Mouse (Mus musculus): ENCODE measurements at regions not wholly inside any gene's neighbourhood (a gene's known extent, or its start where the extent isn't known, plus 50 kb on each side); places are given as distances from the start of the nearest gene placed in this dataset.

DNA sequence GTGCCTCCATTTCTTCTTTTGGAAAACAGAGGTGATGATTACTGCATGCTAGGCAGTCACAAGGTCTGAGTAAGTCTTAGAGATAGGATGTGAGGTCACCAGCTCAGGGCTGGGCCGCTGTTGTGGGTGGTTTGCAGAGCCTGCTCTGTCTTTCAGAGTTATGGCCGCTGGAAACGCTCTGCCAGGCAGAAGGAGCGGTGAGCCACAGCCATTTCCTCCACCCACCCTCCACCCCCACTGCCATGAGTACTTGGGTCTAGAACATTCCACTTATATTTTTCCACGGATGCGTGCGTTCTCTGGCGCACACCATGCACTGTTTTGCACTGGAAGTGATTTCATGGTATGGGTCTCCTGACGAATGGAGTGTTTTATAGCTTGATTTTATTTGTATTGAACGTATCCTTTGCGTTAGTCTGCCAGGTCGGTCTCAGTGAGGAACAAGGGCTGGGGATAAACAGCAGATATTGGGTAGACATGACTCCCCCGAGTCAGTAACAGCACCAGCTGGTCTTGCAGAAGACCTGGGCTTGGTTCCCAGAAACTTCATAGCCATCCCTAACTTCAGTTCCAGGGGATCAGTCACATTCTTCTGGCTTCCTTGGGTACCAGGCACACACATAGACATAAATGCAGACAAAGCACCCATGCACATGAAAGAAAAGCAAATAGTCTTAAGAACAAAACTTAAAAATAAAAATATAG, 300.8 kb downstream of the Med13l start:
- Histone ChIP-seq H3K4me1 (ENCODE audit: control insufficient read depth, insufficient read depth, low read length) (no peaks in the 10 kb centered on the region), H3K9me3 (replicated peaks; ENCODE audit: control insufficient read depth, insufficient read depth, low read length, poor library complexity, severe bottlenecking) (0 out of 2 replicates have a peak, but pooled peaks cover 2% of the 10 kb centered on the region), H3K9ac (ENCODE audit: low read depth, poor library complexity, severe bottlenecking) (no peak overlapping the region), H3K36me3 (ENCODE audit: control insufficient read depth, insufficient read depth, low read length, poor library complexity, severe bottlenecking) (no peaks in the 10 kb centered on the region), H3K27ac (ENCODE audit: insufficient read depth, low read length) (no peak overlapping the region), H3K27me3 (ENCODE audit: control insufficient read depth, insufficient read depth, low read length, poor library complexity, severe bottlenecking) (no peaks in the 10 kb centered on the region), H3K4me3 (ENCODE audit: low read depth, low read length) (no peak overlapping the region)
- no peak for TF ChIP-seq POLR2A (IDR thresholded peaks at IDR 0.05; ENCODE audit: insufficient read depth, low read length)
- no peak for TF ChIP-seq EP300 (IDR thresholded peaks at IDR 0.05; ENCODE audit: insufficient read depth, low read depth, low read length)
- TF ChIP-seq CTCF (IDR thresholded peaks at IDR 0.05; ENCODE audit: low read depth, low read length), result no peak

DNA sequence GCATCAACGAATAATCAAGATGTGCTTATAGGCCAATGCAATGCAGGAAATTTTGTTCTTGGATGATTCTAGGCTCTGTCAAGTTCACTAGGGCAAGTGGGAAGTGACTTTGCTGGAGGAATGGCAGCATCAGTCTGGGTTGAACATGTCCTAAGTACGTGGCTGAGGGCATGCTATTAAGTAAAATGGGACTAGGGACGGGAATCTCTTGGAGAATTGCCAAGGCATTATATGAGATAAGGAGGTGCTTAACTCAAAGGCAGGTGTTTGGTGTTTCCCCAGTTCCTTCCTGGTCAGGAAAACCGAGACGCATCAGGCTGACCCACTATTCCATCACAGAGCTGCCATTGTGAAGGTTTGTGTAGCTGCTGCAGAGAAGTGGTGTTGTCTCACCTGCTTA, 307.0 kb downstream of the Med13l start:
- Histone ChIP-seq H3K4me3 (ENCODE audit: low read depth, low read length) (no peak overlapping the region), H3K4me1 (ENCODE audit: control insufficient read depth, insufficient read depth, low read length) (no peaks in the 10 kb centered on the region), H3K9ac (ENCODE audit: low read depth, poor library complexity, severe bottlenecking) (no peak overlapping the region), H3K36me3 (ENCODE audit: control insufficient read depth, insufficient read depth, low read length, poor library complexity, severe bottlenecking) (no peaks in the 10 kb centered on the region), H3K9me3 (replicated peaks; ENCODE audit: control insufficient read depth, insufficient read depth, low read length, poor library complexity, severe bottlenecking) (peaks cover 2% of the 10 kb centered on the region; the same call in 1 of the 2 replicates), H3K27me3 (ENCODE audit: control insufficient read depth, insufficient read depth, low read length, poor library complexity, severe bottlenecking) (no peaks in the 10 kb centered on the region), H3K27ac (ENCODE audit: insufficient read depth, low read length) (no peak overlapping the region)
- TF ChIP-seq CTCF (IDR thresholded peaks at IDR 0.05; ENCODE audit: low read depth, low read length), result no peak
- no peak for TF ChIP-seq POLR2A (IDR thresholded peaks at IDR 0.05; ENCODE audit: insufficient read depth, low read length)
- no peak for TF ChIP-seq EP300 (IDR thresholded peaks at IDR 0.05; ENCODE audit: insufficient read depth, low read depth, low read length)

DNA sequence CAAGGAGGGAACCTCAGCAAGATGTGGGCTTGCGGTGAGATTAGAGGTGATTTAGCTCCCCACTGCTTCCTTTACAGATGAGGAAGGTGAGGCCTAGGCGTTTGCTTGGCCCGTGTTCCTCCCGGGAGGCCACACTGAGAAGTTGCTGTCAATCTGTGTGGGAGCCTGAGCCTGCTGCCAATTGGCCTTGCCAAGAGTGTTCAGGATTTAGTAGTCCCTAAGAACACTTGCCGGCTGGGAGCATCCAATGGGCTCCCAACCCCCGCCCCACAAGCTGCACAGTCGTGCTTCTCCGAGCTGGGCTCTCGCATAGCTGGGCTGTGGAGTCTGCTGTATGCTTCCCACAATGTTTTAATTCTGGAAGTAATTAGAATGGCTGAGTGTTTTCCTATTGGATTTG, 308.9 kb downstream of the Med13l start:
- TF ChIP-seq CTCF (IDR thresholded peaks at IDR 0.05; ENCODE audit: low read depth, low read length) (no peak), EP300 (IDR thresholded peaks at IDR 0.05; ENCODE audit: insufficient read depth, low read depth, low read length) (no peak), POLR2A (IDR thresholded peaks at IDR 0.05; ENCODE audit: insufficient read depth, low read length) (no peak)
- Histone ChIP-seq H3K27me3 (ENCODE audit: control insufficient read depth, insufficient read depth, low read length, poor library complexity, severe bottlenecking) (no peaks in the 10 kb centered on the region), H3K9ac (ENCODE audit: low read depth, poor library complexity, severe bottlenecking) (no peak overlapping the region), H3K36me3 (ENCODE audit: control insufficient read depth, insufficient read depth, low read length, poor library complexity, severe bottlenecking) (no peaks in the 10 kb centered on the region), H3K4me3 (ENCODE audit: low read depth, low read length) (no peak overlapping the region), H3K27ac (ENCODE audit: insufficient read depth, low read length) (no peak overlapping the region), H3K9me3 (replicated peaks; ENCODE audit: control insufficient read depth, insufficient read depth, low read length, poor library complexity, severe bottlenecking) (no peaks in the 10 kb centered on the region; the same call in 1 of the 2 replicates), H3K4me1 (ENCODE audit: control insufficient read depth, insufficient read depth, low read length) (no peaks in the 10 kb centered on the region)

DNA sequence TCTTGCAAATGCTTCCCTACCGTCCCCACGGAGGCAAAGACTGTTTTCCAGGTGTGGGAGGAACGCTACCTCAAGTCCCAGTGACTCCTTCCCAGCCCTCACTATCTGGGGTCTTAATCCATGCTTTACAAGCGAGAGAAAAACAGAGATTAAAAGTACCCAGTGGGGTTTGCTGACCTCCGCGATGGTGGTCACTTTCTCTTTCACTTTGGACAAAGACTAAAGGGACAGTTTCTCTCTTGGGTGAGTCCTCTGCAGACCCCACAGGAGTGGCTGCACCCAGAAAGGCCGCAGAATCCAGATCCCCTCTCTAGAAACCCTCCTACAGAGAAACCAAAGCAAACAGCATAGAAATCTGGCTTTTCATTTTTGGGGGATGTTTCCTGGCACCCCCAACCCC, 313.4 kb downstream of the Med13l start:
- Histone ChIP-seq H3K27ac (ENCODE audit: insufficient read depth, low read length) (no peak overlapping the region), H3K27me3 (ENCODE audit: control insufficient read depth, insufficient read depth, low read length, poor library complexity, severe bottlenecking) (no peaks in the 10 kb centered on the region), H3K4me1 (ENCODE audit: control insufficient read depth, insufficient read depth, low read length) (no peaks in the 10 kb centered on the region), H3K4me3 (ENCODE audit: low read depth, low read length) (no peak overlapping the region), H3K9me3 (replicated peaks; ENCODE audit: control insufficient read depth, insufficient read depth, low read length, poor library complexity, severe bottlenecking) (no peaks in the 10 kb centered on the region), H3K36me3 (ENCODE audit: control insufficient read depth, insufficient read depth, low read length, poor library complexity, severe bottlenecking) (no peaks in the 10 kb centered on the region), H3K9ac (ENCODE audit: low read depth, poor library complexity, severe bottlenecking) (no peak overlapping the region)
- no peak for TF ChIP-seq CTCF (IDR thresholded peaks at IDR 0.05; ENCODE audit: low read depth, low read length)
- TF ChIP-seq EP300 (IDR thresholded peaks at IDR 0.05; ENCODE audit: insufficient read depth, low read depth, low read length), result no peak
- TF ChIP-seq POLR2A (IDR thresholded peaks at IDR 0.05; ENCODE audit: insufficient read depth, low read length), result no peak

DNA sequence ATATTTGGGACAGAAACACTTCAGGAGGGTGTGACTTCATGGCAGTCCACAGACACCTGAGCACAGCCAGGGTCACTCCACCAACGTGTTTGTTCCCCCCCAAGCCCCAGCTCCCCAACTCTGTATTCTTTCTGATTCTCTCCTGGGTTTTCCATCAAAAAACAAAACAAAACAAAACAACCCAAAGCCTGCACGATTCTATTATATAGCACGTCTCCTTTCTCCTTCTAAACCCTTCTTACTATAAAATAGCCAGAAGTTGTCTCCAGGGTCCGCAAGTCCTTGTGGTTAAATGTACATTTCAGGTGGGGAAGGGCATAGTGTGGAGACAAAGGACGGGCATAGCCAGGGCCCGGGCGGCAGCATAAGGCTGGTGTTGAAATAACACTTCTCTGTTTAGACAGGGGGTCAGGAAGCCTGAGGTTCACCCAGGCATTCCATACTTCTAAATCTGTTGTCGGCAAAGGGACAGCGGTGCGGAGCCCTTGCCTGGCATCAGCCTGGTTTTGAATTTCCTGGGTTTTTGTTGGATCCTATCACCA, 314.7 kb downstream of the Med13l start:
- TF ChIP-seq POLR2A (IDR thresholded peaks at IDR 0.05; ENCODE audit: insufficient read depth, low read length) (no peak), CTCF (IDR thresholded peaks at IDR 0.05; ENCODE audit: low read depth, low read length) (no peak), EP300 (IDR thresholded peaks at IDR 0.05; ENCODE audit: insufficient read depth, low read depth, low read length) (no peak)
- H3K4me3 ChIP-seq (ENCODE audit: low read depth, low read length), result no peak overlapping the region
- no peak overlapping the region for H3K9ac ChIP-seq (ENCODE audit: low read depth, poor library complexity, severe bottlenecking)
- no peaks in the 10 kb centered on the region for H3K9me3 ChIP-seq (replicated peaks; ENCODE audit: control insufficient read depth, insufficient read depth, low read length, poor library complexity, severe bottlenecking)
- no peak overlapping the region for H3K27ac ChIP-seq (ENCODE audit: insufficient read depth, low read length)
- H3K36me3 ChIP-seq (ENCODE audit: control insufficient read depth, insufficient read depth, low read length, poor library complexity, severe bottlenecking), result no peaks in the 10 kb centered on the region
- H3K27me3 ChIP-seq (ENCODE audit: control insufficient read depth, insufficient read depth, low read length, poor library complexity, severe bottlenecking), result no peaks in the 10 kb centered on the region
- no peaks in the 10 kb centered on the region for H3K4me1 ChIP-seq (ENCODE audit: control insufficient read depth, insufficient read depth, low read length)

DNA sequence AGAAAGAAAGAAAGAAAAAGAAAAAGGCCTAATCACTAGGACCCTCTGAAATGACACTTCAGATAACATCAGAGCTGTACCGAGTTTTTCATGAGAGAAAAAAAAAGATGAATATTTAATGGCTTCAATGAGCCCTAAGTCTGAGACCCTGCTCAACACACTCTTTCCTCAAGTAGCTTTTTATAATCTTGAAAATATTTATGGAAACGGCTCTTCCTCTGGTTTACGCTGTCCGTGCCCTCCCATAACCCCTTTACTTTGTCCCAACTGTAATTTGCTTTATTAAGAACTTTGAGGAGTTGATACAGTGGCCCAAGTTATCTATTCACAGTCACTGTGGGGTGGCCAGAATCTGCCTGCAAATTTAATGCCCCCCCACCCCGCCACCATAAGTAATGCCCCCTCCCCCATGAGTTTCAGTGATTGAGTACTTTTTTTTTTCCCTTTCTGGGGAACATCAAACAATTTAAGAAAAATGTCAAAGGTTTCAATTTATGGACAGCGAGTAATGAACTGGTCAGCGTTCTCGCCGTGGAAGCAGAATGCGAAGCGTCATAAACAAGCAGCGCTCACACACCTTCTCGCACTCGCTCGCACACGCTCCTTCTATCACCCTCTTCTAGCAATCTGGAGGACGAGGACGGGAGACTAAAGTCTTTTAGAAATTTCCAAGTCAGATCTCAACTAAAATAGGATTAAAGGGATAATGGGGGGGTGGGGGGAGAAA, 316.3 kb downstream of the Med13l start:
- Histone ChIP-seq H3K4me3 (ENCODE audit: low read depth, low read length) (no peak overlapping the region), H3K9ac (ENCODE audit: low read depth, poor library complexity, severe bottlenecking) (no peak overlapping the region), H3K4me1 (ENCODE audit: control insufficient read depth, insufficient read depth, low read length) (no peaks in the 10 kb centered on the region), H3K27me3 (ENCODE audit: control insufficient read depth, insufficient read depth, low read length, poor library complexity, severe bottlenecking) (no peaks in the 10 kb centered on the region), H3K27ac (ENCODE audit: insufficient read depth, low read length) (no peak overlapping the region), H3K36me3 (ENCODE audit: control insufficient read depth, insufficient read depth, low read length, poor library complexity, severe bottlenecking) (no peaks in the 10 kb centered on the region), H3K9me3 (replicated peaks; ENCODE audit: control insufficient read depth, insufficient read depth, low read length, poor library complexity, severe bottlenecking) (no peaks in the 10 kb centered on the region)
- TF ChIP-seq EP300 (IDR thresholded peaks at IDR 0.05; ENCODE audit: insufficient read depth, low read depth, low read length) (no peak), CTCF (IDR thresholded peaks at IDR 0.05; ENCODE audit: low read depth, low read length) (no peak), POLR2A (IDR thresholded peaks at IDR 0.05; ENCODE audit: insufficient read depth, low read length) (no peak)

All from ES-Bruce4 (cell line).